Mouse (Mus musculus) megakaryocyte, embryonic 14.5 days (primary cell): ENCODE results near the gene Pdlim5.
"Not testable (repeated sequence)": the region's sequence is repeated elsewhere in the genome, so short reads cannot be mapped to it uniquely, and the experiment has no call there.

Experiments used
- FLI1 ChIP-seq: IDR thresholded peaks from 2 replicates; pipeline ENCODE4 v1.6.1; 2012; ENCODE audit warnings: low read length, inconsistent platforms, mixed read lengths
- GATA1 ChIP-seq: IDR thresholded peaks from 3 replicates; pipeline ENCODE4 v1.6.1; 2012; ENCODE audit warnings: mixed read lengths, low read length, inconsistent platforms, borderline replicate concordance

- not testable (repeated sequence) for TF ChIP-seq GATA1, FLI1
These were observed 43.1 kb upstream of the Pdlim5 start for GRCm38 (mm10) chr3:142438630-142439029.
